Comparison of ENCODE assay signal across 26 mouse cellular contexts in genomic region chr7:129483736-129484135, GRCm38 (mm10).
DNase-seq lines count a peak whose midpoint lies in the region; ATAC-seq and TF ChIP-seq lines count a peak whose summit lies in the region.
"Had no signal": no experiment of that assay in that cellular context is flagged by ENCODE, and none has a peak within 500 bp of the region (broad histone marks: within the 10 kb centered on the region; RNA-seq: fewer than 3 reads in every experiment).

No protein-coding gene starts in this region.

- ATAC-seq in heart, embryonic 12.5 days (ENCODE audit: insufficient number of reproducible peaks, low FRiP score) = no peak
- ATAC-seq in kidney, embryonic 15.5 days (replicated peaks; ENCODE audit: low FRiP score) = no peak
- ATAC-seq: intestine, postnatal 0 days had no signal

- peak; percentile 48 to 56 for DNase-seq in layer of hippocampus, adult 2 months (ENCODE audit: low spot score in 2 of 2)
- no peak for DNase-seq in layer of hippocampus, adult 9-10 months (ENCODE audit: low spot score)
- DNase-seq in frontal cortex, postnatal 36 days (ENCODE audit: low spot score in 2 of 2) = peak; percentile 58 to 64
- peak; percentile 42 to 57 for DNase-seq in left cerebral cortex, adult 2 months (ENCODE audit: extremely low spot score in 1 of 2, low spot score in 2 of 2)
- peak; percentile 45 for DNase-seq in right cerebral cortex, postnatal 25 days
- DNase-seq: adrenal gland, adult 2 months; cerebellum, adult 18-20 months; cerebellum, postnatal 25 days; gastrocnemius, postnatal 25 days; heart, adult 2 months; kidney, postnatal 36 days; lung, adult 18-20 months; lung, postnatal 10 days; thymus, adult 18-20 months; thymus, postnatal 36 days had no signal

- no peak overlapping the region for H3K4me2 ChIP-seq in heart, embryonic 12.5 days
- no peak overlapping the region for H3K4me2 ChIP-seq in kidney, embryonic 15.5 days
- H3K4me2 ChIP-seq: embryonic facial prominence, embryonic 13.5 days; forebrain, embryonic 12.5 days; hindbrain, embryonic 12.5 days; liver, embryonic 11.5 days; midbrain, embryonic 11.5 days; neural tube, embryonic 15.5 days; stomach, embryonic 15.5 days had no signal

- H3K4me1 ChIP-seq in heart, embryonic 12.5 days (replicated peaks) = no peaks in the 10 kb centered on the region
- no peaks in the 10 kb centered on the region for H3K4me1 ChIP-seq in kidney, embryonic 15.5 days
- H3K4me1 ChIP-seq: embryonic facial prominence, embryonic 13.5 days; forebrain, embryonic 12.5 days; hindbrain, embryonic 12.5 days; neural tube, embryonic 15.5 days; stomach, embryonic 15.5 days had no signal

- H3K9ac ChIP-seq in heart, embryonic 12.5 days = no peak overlapping the region
- no peak overlapping the region for H3K9ac ChIP-seq in kidney, embryonic 15.5 days
- H3K9ac ChIP-seq: embryonic facial prominence, embryonic 13.5 days; forebrain, embryonic 12.5 days; hindbrain, embryonic 12.5 days; neural tube, embryonic 15.5 days; stomach, embryonic 15.5 days had no signal

- H3K27ac ChIP-seq in layer of hippocampus, adult 2 months = 0 out of 2 replicates have a peak overlapping the region, but pooled peaks have one; percentile 23
- H3K27ac ChIP-seq in left cerebral cortex, adult 2 months = no peak overlapping the region
- H3K27ac ChIP-seq in heart, embryonic 12.5 days (ENCODE audit: poor library complexity, severe bottlenecking) = no peak overlapping the region
- H3K27ac ChIP-seq in kidney, embryonic 15.5 days = no peak overlapping the region
- H3K27ac ChIP-seq: embryonic facial prominence, embryonic 13.5 days; forebrain, embryonic 12.5 days; heart, adult 2 months; hindbrain, embryonic 12.5 days; neural tube, embryonic 15.5 days; stomach, embryonic 15.5 days had no signal

- no peak overlapping the region for H3K4me3 ChIP-seq in layer of hippocampus, adult 2 months
- H3K4me3 ChIP-seq in left cerebral cortex, adult 2 months = no peak overlapping the region
- H3K4me3 ChIP-seq in heart, embryonic 12.5 days = no peak overlapping the region
- H3K4me3 ChIP-seq in kidney, embryonic 15.5 days (replicated peaks) = no peak overlapping the region
- H3K4me3 ChIP-seq: embryonic facial prominence, embryonic 13.5 days; erythroblast, embryonic 14.5 days; forebrain, embryonic 12.5 days; heart, adult 2 months; hindbrain, embryonic 12.5 days; neural tube, embryonic 15.5 days; stomach, embryonic 15.5 days had no signal

- TF ChIP-seq CTCF in layer of hippocampus, adult 2 months (conservative IDR thresholded peaks at IDR 0.05) = peak; percentile 35
- TF ChIP-seq CTCF in left cerebral cortex, adult 2 months (IDR thresholded peaks at IDR 0.05) = no peak; the same call in 1 of the 2 replicates

- intact Hi-C loops in left cerebral cortex, adult 2 months (cut with DNase I) = loop anchor here (10.0 kb wide), 1 partner anchor 419 kb away; no protein-coding TSS in a partner anchor

- WGBS in heart, embryonic 12.5 days = 53% methylated on average over 5 of the region's 5 CpGs
- 78% methylated on average over 5 of the region's 5 CpGs for WGBS in kidney, embryonic 15.5 days

- peaks cover 6% of the 10 kb centered on the region for H3K9me3 ChIP-seq in heart, embryonic 12.5 days (replicated peaks)
- H3K9me3 ChIP-seq in kidney, embryonic 15.5 days (replicated peaks) = no peaks in the 10 kb centered on the region
- H3K9me3 ChIP-seq: forebrain, embryonic 12.5 days; hindbrain, embryonic 12.5 days; neural tube, embryonic 15.5 days; stomach, embryonic 15.5 days had no signal

- H3K36me3 ChIP-seq in heart, embryonic 12.5 days = no peaks in the 10 kb centered on the region
- no peaks in the 10 kb centered on the region for H3K36me3 ChIP-seq in kidney, embryonic 15.5 days
- H3K36me3 ChIP-seq: embryonic facial prominence, embryonic 13.5 days; forebrain, embryonic 12.5 days; hindbrain, embryonic 12.5 days; neural tube, embryonic 15.5 days; stomach, embryonic 15.5 days had no signal

- H3K27me3 ChIP-seq in heart, embryonic 12.5 days (replicated peaks) = no peaks in the 10 kb centered on the region
- H3K27me3 ChIP-seq in kidney, embryonic 15.5 days = no peaks in the 10 kb centered on the region
- H3K27me3 ChIP-seq: embryonic facial prominence, embryonic 13.5 days; forebrain, embryonic 12.5 days; hindbrain, embryonic 12.5 days; neural tube, embryonic 15.5 days; stomach, embryonic 15.5 days had no signal
